Mouse (Mus musculus): ENCODE measurements around the gene Them5. TPM values are rescaled to one million over a fixed set of nuclear protein-coding genes. Genes with fewer than 3 reads are reported as not detected.

Them5 gene
- polyA plus RNA-seq, 1 experiment = not detected

GRCm38 (mm10) chr3:94363291-94364153 lies 21.6 kb downstream of the Them5 start:
- H3K4me3 ChIP-seq (replicated peaks; ENCODE audit: control insufficient read depth, low read depth, low read length) = no peak overlapping the region
- 9% methylated on average over 97 of the region's 97 CpGs for WGBS
- TF ChIP-seq POLR2A (IDR thresholded peaks at IDR 0.05; ENCODE audit: borderline replicate concordance, control insufficient read depth, low read depth, low read length) (no peak), CTCF (IDR thresholded peaks at IDR 0.05; ENCODE audit: control insufficient read depth, insufficient read depth, low read length) (no peak)
- no peak overlapping the region; the same call in 1 of the 2 replicates for H3K27ac ChIP-seq (ENCODE audit: control insufficient read depth, insufficient read depth, low read depth, low read length, poor library complexity)
- no peaks in the 10 kb centered on the region for H3K4me1 ChIP-seq (ENCODE audit: control insufficient read depth, insufficient read depth, low read length)

DNA sequence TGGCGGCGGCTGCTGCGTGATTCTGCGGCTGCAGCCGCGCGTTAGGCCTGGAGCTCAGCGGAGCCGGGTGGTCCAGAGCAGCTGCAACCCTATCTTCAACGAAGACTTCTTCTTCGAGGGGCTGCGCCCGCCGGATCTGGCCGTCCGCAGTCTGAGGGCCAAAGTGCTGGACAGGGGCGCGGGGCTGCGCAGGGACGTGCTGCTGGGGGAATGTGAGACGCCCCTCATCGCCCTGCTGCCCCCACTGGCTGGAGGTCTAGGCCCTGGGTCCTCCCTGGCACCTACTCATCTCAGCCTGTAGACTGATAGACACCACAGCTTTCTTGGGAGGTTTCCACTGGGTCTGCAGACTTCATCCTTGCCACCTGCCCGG lies 22.2 kb downstream of the Them5 start:
- Histone ChIP-seq H3K27ac (ENCODE audit: control insufficient read depth, insufficient read depth, low read depth, low read length, poor library complexity) (no peak overlapping the region; the same call in 1 of the 2 replicates), H3K4me3 (replicated peaks; ENCODE audit: control insufficient read depth, low read depth, low read length) (no peak overlapping the region), H3K4me1 (ENCODE audit: control insufficient read depth, insufficient read depth, low read length) (no peaks in the 10 kb centered on the region)
- WGBS = 8% methylated on average over 23 of the region's 23 CpGs
- TF ChIP-seq POLR2A (IDR thresholded peaks at IDR 0.05; ENCODE audit: borderline replicate concordance, control insufficient read depth, low read depth, low read length) (no peak), CTCF (IDR thresholded peaks at IDR 0.05; ENCODE audit: control insufficient read depth, insufficient read depth, low read length) (no peak)

DNA sequence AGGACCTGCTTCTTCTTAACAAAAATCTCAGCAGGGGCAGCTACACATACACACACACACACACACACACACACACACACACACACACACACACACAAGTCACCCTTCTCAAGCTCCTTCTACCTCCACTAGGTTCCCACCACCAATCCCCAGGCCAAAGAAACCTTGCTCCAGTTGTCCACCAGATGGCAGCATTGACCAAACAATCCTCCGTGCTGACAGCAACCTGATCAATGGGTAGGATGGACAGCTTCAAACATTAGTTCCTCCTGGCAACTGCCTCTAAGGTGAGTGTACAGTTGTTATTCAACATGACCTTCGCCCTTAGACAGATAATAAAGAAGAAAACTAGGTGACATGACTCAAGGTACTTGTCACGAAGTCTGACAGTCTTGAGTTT lies 24.9 kb downstream of the Them5 start:
- H3K4me1 ChIP-seq (ENCODE audit: control insufficient read depth, insufficient read depth, low read length) = no peaks in the 10 kb centered on the region
- H3K4me3 ChIP-seq (replicated peaks; ENCODE audit: control insufficient read depth, low read depth, low read length) = no peak overlapping the region
- no peak overlapping the region for H3K27ac ChIP-seq (ENCODE audit: control insufficient read depth, insufficient read depth, low read depth, low read length, poor library complexity)
- TF ChIP-seq CTCF (IDR thresholded peaks at IDR 0.05; ENCODE audit: control insufficient read depth, insufficient read depth, low read length) (peak; percentile 82), POLR2A (IDR thresholded peaks at IDR 0.05; ENCODE audit: borderline replicate concordance, control insufficient read depth, low read depth, low read length) (no peak)
- 27% methylated on average over 3 of the region's 3 CpGs for WGBS

- WGBS = 77% methylated on average over 6 of the region's 6 CpGs
- no peak for TF ChIP-seq CTCF (IDR thresholded peaks at IDR 0.05; ENCODE audit: control insufficient read depth, insufficient read depth, low read length)
- no peak for TF ChIP-seq POLR2A (IDR thresholded peaks at IDR 0.05; ENCODE audit: borderline replicate concordance, control insufficient read depth, low read depth, low read length)
- Histone ChIP-seq H3K27ac (ENCODE audit: control insufficient read depth, insufficient read depth, low read depth, low read length, poor library complexity) (no peak overlapping the region), H3K4me3 (replicated peaks; ENCODE audit: control insufficient read depth, low read depth, low read length) (no peak overlapping the region), H3K4me1 (ENCODE audit: control insufficient read depth, insufficient read depth, low read length) (no peaks in the 10 kb centered on the region)
These were observed 25.6 kb downstream of the Them5 start for GRCm38 (mm10) chr3:94367511-94367910.

- Histone ChIP-seq H3K4me3 (replicated peaks; ENCODE audit: control insufficient read depth, low read depth, low read length) (no peak overlapping the region), H3K27ac (ENCODE audit: control insufficient read depth, insufficient read depth, low read depth, low read length, poor library complexity) (no peak overlapping the region), H3K4me1 (ENCODE audit: control insufficient read depth, insufficient read depth, low read length) (no peaks in the 10 kb centered on the region)
- TF ChIP-seq POLR2A (IDR thresholded peaks at IDR 0.05; ENCODE audit: borderline replicate concordance, control insufficient read depth, low read depth, low read length) (no peak), CTCF (IDR thresholded peaks at IDR 0.05; ENCODE audit: control insufficient read depth, insufficient read depth, low read length) (no peak)
- WGBS = 45% methylated on average over 6 of the region's 6 CpGs
These were observed 26.7 kb downstream of the Them5 start for GRCm38 (mm10) chr3:94368631-94369030.

- Histone ChIP-seq H3K4me1 (ENCODE audit: control insufficient read depth, insufficient read depth, low read length) (no peaks in the 10 kb centered on the region), H3K4me3 (replicated peaks; ENCODE audit: control insufficient read depth, low read depth, low read length) (no peak overlapping the region), H3K27ac (ENCODE audit: control insufficient read depth, insufficient read depth, low read depth, low read length, poor library complexity) (no peak overlapping the region)
- WGBS = 44% methylated on average over 2 of the region's 2 CpGs
- TF ChIP-seq POLR2A (IDR thresholded peaks at IDR 0.05; ENCODE audit: borderline replicate concordance, control insufficient read depth, low read depth, low read length) (no peak), CTCF (IDR thresholded peaks at IDR 0.05; ENCODE audit: control insufficient read depth, insufficient read depth, low read length) (no peak)
These were observed 27.8 kb downstream of the Them5 start for GRCm38 (mm10) chr3:94369709-94370108.

- H3K4me1 ChIP-seq (ENCODE audit: control insufficient read depth, insufficient read depth, low read length) = no peaks in the 10 kb centered on the region
- no peak overlapping the region for H3K27ac ChIP-seq (ENCODE audit: control insufficient read depth, insufficient read depth, low read depth, low read length, poor library complexity)
- TF ChIP-seq POLR2A (IDR thresholded peaks at IDR 0.05; ENCODE audit: borderline replicate concordance, control insufficient read depth, low read depth, low read length) (no peak), CTCF (IDR thresholded peaks at IDR 0.05; ENCODE audit: control insufficient read depth, insufficient read depth, low read length) (no peak)
- no peak overlapping the region for H3K4me3 ChIP-seq (replicated peaks; ENCODE audit: control insufficient read depth, low read depth, low read length)
- 60% methylated on average over 11 of the region's 11 CpGs for WGBS
These were observed 29.7 kb downstream of the Them5 start for GRCm38 (mm10) chr3:94371637-94372036.

- TF ChIP-seq CTCF (IDR thresholded peaks at IDR 0.05; ENCODE audit: control insufficient read depth, insufficient read depth, low read length) = no peak
- TF ChIP-seq POLR2A (IDR thresholded peaks at IDR 0.05; ENCODE audit: borderline replicate concordance, control insufficient read depth, low read depth, low read length) = no peak
- H3K27ac ChIP-seq (ENCODE audit: control insufficient read depth, insufficient read depth, low read depth, low read length, poor library complexity) = no peak overlapping the region
- no peaks in the 10 kb centered on the region for H3K4me1 ChIP-seq (ENCODE audit: control insufficient read depth, insufficient read depth, low read length)
- 19% methylated on average over 3 of the region's 3 CpGs for WGBS
- no peak overlapping the region for H3K4me3 ChIP-seq (replicated peaks; ENCODE audit: control insufficient read depth, low read depth, low read length)
These were observed 30.1 kb downstream of the Them5 start for GRCm38 (mm10) chr3:94372038-94372437.
